Mouse (Mus musculus): ENCODE results near the gene Mecom.

The Mecom gene

GRCm38 (mm10) chr3:30514901-30515794 is 32.7 kb downstream of the Mecom start:
- intact Hi-C loops (cut with DNase I): loop anchor here (10.0 kb wide), 1 partner anchor 500 kb away; no protein-coding TSS in a partner anchor

- intact Hi-C loops (cut with DNase I): loop anchor here (10.0 kb wide), 1 partner anchor 499 kb away; no protein-coding TSS in a partner anchor
Observed at GRCm38 (mm10) chr3:30514051-30514754, 33.6 kb downstream of the Mecom start.

GRCm38 (mm10) chr3:30513314-30513997 is 34.4 kb downstream of the Mecom start:
- intact Hi-C loops (cut with DNase I): loop anchor here (10.0 kb wide), 1 partner anchor 499 kb away; no protein-coding TSS in a partner anchor

GRCm38 (mm10) chr3:30512459-30513030 is 35.3 kb downstream of the Mecom start:
- intact Hi-C loops (cut with DNase I): loop anchor here (10.0 kb wide), 1 partner anchor 498 kb away; no protein-coding TSS in a partner anchor

GRCm38 (mm10) chr3:30511796-30512195 is 36.0 kb downstream of the Mecom start:
- intact Hi-C loops (cut with DNase I): loop anchor here (10.0 kb wide), 1 partner anchor 497 kb away; no protein-coding TSS in a partner anchor

GRCm38 (mm10) chr3:30511062-30511640 is 36.7 kb downstream of the Mecom start:
- intact Hi-C loops (cut with DNase I): loop anchor here (10.0 kb wide), 1 partner anchor 496 kb away; no protein-coding TSS in a partner anchor

- intact Hi-C loops (cut with DNase I): loop anchor here (10.0 kb wide), 1 partner anchor 496 kb away; no protein-coding TSS in a partner anchor
Observed at GRCm38 (mm10) chr3:30510646-30511045, 37.2 kb downstream of the Mecom start.

- intact Hi-C loops (cut with DNase I): loop anchor here (10.0 kb wide), 1 partner anchor 495 kb away; no protein-coding TSS in a partner anchor
Observed at GRCm38 (mm10) chr3:30510105-30510504, 37.7 kb downstream of the Mecom start.

- intact Hi-C loops (cut with DNase I): no loop called here
Observed at GRCm38 (mm10) chr3:30508930-30509910, 38.6 kb downstream of the Mecom start.

- intact Hi-C loops (cut with DNase I): no loop called here
Observed at GRCm38 (mm10) chr3:30508296-30508929, 39.4 kb downstream of the Mecom start.

- intact Hi-C loops (cut with DNase I): no loop called here
Observed at GRCm38 (mm10) chr3:30507576-30508295, 40.1 kb downstream of the Mecom start.

- intact Hi-C loops (cut with DNase I): no loop called here
Observed at GRCm38 (mm10) chr3:30507028-30507575, 40.7 kb downstream of the Mecom start.

GRCm38 (mm10) chr3:30506329-30507027 is 41.3 kb downstream of the Mecom start:
- intact Hi-C loops (cut with DNase I): no loop called here

GRCm38 (mm10) chr3:30505741-30506251 is 42.0 kb downstream of the Mecom start:
- intact Hi-C loops (cut with DNase I): no loop called here

- intact Hi-C loops (cut with DNase I): no loop called here
Observed at GRCm38 (mm10) chr3:30504561-30504960, 43.2 kb downstream of the Mecom start.

GRCm38 (mm10) chr3:30503821-30504220 is 44.0 kb downstream of the Mecom start:
- intact Hi-C loops (cut with DNase I): no loop called here

Data from adrenal gland (tissue).